Mouse (Mus musculus) embryonic facial prominence, embryonic 10.5 days (tissue): ENCODE measurements around the gene Tbc1d1. TPM values are rescaled to one million over a fixed set of nuclear protein-coding genes. Genes with fewer than 3 reads are reported as not detected.
A peak's percentile ranks its signal among the peaks of the same experiment; 100 is the strongest.

ENCODE experiments used
- DNase-seq: peaks from one replicate; pipeline ENCODE4 v3.0.0-alpha.2; 2017; ENCODE audit warnings: low spot score
- H3K27ac ChIP-seq: fragments of 300-500 bp; sonication (generic); replicated peaks from 2 replicates; pipeline ENCODE4 v1.5.1; 2016; ENCODE audit warnings: mild to moderate bottlenecking
- H3K27me3 ChIP-seq: fragments of 300-500 bp; sonication (generic); replicated peaks from 2 replicates; pipeline ENCODE4 v1.6.1; 2016; ENCODE audit warnings: low read depth, mild to moderate bottlenecking; ENCODE audit not compliant: poor library complexity, severe bottlenecking
- H3K36me3 ChIP-seq: fragments of 300-500 bp; sonication (generic); replicated peaks from 2 replicates; pipeline ENCODE4 v1.6.1; 2016; ENCODE audit warnings: mild to moderate bottlenecking, moderate library complexity
- H3K4me1 ChIP-seq: fragments of 300-500 bp; sonication (generic); 2 replicates; pipeline ENCODE4 v1.6.1; 2016
- H3K4me3 ChIP-seq: fragments of 300-500 bp; sonication (generic); 2 replicates; pipeline ENCODE4 v1.5.1; 2016; ENCODE audit warnings: mild to moderate bottlenecking, moderate library complexity
- H3K9me3 ChIP-seq: fragments of 300-500 bp; sonication (generic); 2 replicates; pipeline ENCODE4 v1.6.1; 2016; ENCODE audit warnings: mild to moderate bottlenecking
- WGBS: fragments of 180-500 bp; shearing (Covaris S2); methylation state at CpG from one replicate; pipeline ENCODE4 v1.1.7; 2016; 5-methylcytosine and 5-hydroxymethylcytosine counted together
- polyA plus RNA-seq: library from polyadenylated mRNA; unstranded; fragments of >200 nt; fragmentation: Nextera tagmentation; extraction: Ambion mirVana; gene quantifications from 2 replicates; pipeline ENCODE4 v1.2.1, GENCODE M21; 2016

Tbc1d1 gene
- polyA plus RNA-seq, 1 experiment from 2014 or later = 32.9 TPM

DNA sequence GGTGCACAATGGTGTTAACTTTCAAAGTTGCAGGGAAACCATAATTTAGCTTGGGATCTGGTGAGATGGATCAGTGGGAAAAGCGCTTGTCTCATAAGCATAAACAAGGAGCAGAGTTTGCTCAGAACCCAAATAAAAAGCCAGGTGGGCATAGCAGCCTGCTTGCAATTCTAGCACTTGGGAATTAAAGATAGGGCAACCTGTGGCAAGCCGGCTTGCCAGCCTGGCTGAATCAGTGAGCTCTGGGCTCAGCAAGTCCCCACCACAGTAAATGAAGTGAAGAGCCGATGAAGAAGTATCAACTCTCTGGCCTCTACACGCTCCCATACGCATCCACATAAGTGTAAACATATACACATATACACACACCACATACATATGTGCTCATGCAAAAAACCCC is 59.7 kb downstream of the Tbc1d1 start:
- no peak overlapping the region for H3K27ac ChIP-seq
- H3K9me3 ChIP-seq = no peaks in the 10 kb centered on the region
- WGBS = 95% methylated on average over 5 of the region's 5 CpGs

DNA sequence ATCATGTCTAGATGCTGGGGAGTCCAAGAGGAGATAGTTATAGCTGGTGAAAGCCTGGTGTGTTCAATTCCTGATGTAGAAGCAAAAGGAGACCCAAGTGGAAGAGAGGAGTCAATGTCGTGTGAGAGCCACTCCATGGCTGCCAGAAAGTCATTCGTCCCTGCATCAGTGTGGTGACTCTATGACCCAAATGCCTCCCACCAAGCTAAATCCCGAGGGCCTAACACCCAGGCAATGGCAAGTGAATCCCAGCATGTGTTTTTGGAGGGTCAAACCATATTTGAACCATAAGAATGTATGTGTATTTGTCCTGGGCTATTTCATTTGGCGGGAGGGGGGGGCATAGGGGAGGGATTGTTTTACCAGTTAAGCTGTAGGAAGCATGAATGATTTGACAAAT is 60.2 kb downstream of the Tbc1d1 start:
- no peak for DNase-seq
- H3K9me3 ChIP-seq = no peaks in the 10 kb centered on the region
- no peak overlapping the region for H3K27ac ChIP-seq
- H3K4me1 ChIP-seq = peaks cover 38% of the 10 kb centered on the region
- no peaks in the 10 kb centered on the region for H3K36me3 ChIP-seq
- no peak overlapping the region for H3K4me3 ChIP-seq
- H3K27me3 ChIP-seq = no peaks in the 10 kb centered on the region
- 87% methylated on average over 4 of the region's 4 CpGs for WGBS

More for the DNA sequence above, 59.7 kb downstream of the Tbc1d1 start:
- Histone ChIP-seq H3K4me3 (no peak overlapping the region), H3K36me3 (no peaks in the 10 kb centered on the region), H3K4me1 (peaks cover 40% of the 10 kb centered on the region), H3K27me3 (no peaks in the 10 kb centered on the region)
- no peak for DNase-seq

DNA sequence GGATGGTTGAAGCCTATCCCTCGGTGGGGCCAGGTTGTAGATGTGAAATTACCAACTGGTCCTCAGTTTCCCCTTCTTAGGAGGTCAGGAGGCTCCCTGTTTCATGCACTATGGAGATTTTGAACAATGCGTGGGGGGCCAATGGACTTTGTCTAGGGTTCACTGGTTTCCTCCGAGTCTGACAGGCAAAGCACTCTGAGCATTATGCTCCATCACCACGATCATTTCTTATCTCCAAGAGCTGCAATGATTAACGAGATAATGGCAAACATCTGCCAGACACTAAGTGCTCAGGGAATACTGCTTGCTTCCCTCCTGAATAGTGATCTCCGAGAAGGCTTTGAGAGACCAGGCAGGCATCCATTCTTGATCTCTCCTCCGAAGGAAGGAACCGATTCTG is 61.2 kb downstream of the Tbc1d1 start:
- Histone ChIP-seq H3K27ac (no peak overlapping the region), H3K4me1 (peaks cover 29% of the 10 kb centered on the region), H3K27me3 (no peaks in the 10 kb centered on the region), H3K4me3 (no peak overlapping the region), H3K9me3 (no peaks in the 10 kb centered on the region), H3K36me3 (no peaks in the 10 kb centered on the region)
- 73% methylated on average over 8 of the region's 8 CpGs for WGBS
- no peak for DNase-seq

DNA sequence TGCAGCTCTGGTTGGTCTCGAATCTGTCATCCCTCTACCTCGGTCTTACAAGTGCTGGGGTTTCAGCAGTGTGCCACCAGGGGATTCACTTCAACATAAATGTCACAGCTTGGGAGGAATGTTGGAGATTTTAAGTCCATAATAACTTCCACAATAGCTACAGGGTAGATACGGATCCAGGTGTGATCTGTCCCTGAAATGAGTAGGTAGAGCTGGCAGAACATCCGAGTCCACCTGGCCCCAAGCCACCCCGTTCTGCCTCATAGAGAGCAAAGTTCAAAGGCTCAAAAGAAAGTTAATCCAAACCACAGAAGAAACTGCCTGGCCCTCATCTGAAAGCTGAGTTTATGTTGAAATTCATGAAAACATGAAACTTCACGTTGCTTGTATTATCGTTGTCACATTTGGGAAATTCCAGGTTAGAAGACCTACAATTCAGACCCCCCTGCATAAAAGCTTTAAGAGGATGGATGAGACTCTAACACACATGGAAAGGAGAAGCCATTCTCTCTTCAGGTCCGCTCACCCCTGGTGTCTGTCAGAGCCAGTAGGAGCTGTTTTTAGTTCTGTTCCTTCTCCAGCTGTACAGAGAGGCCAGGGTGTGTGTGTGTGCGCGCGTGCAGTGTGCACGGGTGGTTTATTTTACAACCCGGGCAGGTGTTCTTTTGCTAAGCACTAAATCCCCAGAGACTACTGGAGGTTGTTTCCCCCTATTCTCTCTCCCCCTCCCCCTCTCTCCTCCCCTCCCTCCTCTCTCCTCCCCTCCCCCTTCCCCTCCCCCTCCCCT is 61.9 kb downstream of the Tbc1d1 start:
- WGBS = 69% methylated on average over 13 of the region's 13 CpGs
- no peak for DNase-seq
- peaks cover 21% of the 10 kb centered on the region for H3K4me1 ChIP-seq
- no peak overlapping the region for H3K27ac ChIP-seq
- no peaks in the 10 kb centered on the region for H3K9me3 ChIP-seq
- H3K27me3 ChIP-seq = no peaks in the 10 kb centered on the region
- no peak overlapping the region for H3K4me3 ChIP-seq
- H3K36me3 ChIP-seq = no peaks in the 10 kb centered on the region

DNA sequence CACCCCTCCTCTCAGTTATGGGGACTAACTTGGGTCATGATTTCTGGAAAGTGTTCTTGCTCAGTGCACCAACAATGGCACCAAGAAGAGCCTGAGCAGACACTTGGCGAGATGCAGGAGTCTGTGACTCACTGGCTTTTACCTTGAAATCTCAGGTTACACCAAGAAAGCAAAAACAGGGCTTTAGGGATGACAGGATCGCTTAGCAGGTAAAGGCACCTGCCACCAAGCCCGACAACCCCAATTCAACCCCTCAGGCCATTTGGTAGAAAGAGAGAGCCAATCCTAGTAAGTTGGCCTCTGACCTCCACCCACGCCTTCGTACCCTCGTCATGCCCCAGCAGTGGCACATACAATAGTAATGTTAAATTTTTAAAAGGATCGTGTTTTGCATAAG is 62.5 kb downstream of the Tbc1d1 start:
- Histone ChIP-seq H3K27ac (no peak overlapping the region), H3K4me3 (no peak overlapping the region), H3K27me3 (no peaks in the 10 kb centered on the region), H3K36me3 (no peaks in the 10 kb centered on the region), H3K9me3 (no peaks in the 10 kb centered on the region), H3K4me1 (peaks cover 20% of the 10 kb centered on the region)
- no peak for DNase-seq
- 65% methylated on average over 7 of the region's 7 CpGs for WGBS

DNA sequence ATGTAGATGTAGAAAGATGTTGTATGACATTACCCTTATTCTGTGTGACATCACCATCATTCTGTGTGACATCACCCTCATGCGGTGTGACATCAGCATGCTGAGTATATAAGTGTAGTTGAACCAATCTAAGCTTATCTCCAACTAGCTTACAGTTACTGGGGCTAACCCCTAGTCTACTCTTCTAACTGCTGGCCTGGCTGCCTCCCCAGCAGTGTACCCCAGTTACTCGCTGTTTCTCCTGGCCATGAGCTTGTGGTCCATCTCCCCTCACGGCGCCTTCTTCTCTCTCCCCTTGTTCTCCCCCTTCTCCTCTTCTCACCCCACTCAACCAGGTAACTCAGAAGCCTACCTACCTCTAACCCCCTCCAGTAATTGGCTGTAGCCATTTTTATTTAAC is 64.7 kb downstream of the Tbc1d1 start:
- Histone ChIP-seq H3K27ac (no peak overlapping the region), H3K4me3 (no peak overlapping the region), H3K4me1 (peaks cover 20% of the 10 kb centered on the region), H3K36me3 (no peaks in the 10 kb centered on the region), H3K27me3 (no peaks in the 10 kb centered on the region), H3K9me3 (no peaks in the 10 kb centered on the region)
- no peak for DNase-seq
- WGBS = 94% methylated on average over 4 of the region's 4 CpGs

DNA sequence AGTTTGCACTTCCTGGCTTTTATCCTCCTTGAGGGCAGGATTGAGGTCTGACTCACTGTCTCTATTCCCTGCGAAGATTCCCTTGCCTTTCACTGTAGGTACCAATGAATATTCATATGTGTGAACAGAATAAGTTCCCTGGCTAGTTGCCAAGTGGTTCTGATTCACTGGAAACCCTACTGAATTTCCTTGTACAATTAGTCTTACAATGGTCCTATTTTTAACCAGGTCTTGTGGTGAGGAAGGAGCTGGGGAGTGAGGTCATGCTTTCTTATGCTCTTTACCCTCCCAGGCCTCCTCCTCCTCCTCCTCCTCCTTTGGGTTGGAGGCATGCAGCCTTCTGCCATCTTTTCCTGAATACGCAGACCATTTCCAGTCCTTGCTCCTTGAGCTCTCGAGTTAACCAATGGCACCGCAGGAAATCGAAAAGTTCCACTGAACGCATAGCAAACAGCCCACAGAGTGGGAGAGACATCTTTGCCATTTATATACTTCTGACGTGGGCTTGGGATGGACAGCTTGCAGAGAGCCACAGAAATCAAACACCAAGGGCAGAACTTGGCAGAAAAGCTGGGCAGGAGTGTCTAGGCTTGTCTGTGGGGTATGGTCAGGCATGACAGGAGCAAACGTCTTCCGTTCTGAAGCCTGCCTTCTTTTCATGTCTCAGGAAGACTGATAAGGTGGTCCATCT is 68.8 kb downstream of the Tbc1d1 start:
- H3K36me3 ChIP-seq = no peaks in the 10 kb centered on the region
- no peak overlapping the region for H3K27ac ChIP-seq
- DNase-seq = no peak
- no peaks in the 10 kb centered on the region for H3K9me3 ChIP-seq
- H3K27me3 ChIP-seq = no peaks in the 10 kb centered on the region
- H3K4me1 ChIP-seq = peaks cover 9% of the 10 kb centered on the region
- 82% methylated on average over 9 of the region's 9 CpGs for WGBS
- no peak overlapping the region for H3K4me3 ChIP-seq

DNA sequence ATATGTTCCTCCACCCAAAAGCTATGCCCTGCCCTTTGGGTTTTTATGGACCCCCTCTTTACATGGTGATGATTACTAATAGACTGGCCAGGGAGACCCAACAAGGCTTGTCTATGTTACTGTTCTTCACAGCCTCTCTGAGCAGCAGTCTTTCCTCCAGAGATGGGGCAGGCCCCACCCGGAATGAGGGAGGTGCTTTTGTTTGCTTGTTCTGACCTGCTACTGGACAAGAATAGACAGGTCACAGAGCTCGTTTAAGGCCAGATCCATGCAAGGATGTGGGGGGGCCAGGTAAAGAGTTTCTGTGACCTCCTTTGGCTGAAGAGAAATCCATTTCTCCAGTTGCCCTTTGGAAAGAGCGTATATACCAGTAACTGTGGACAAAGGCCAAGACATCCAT is 72.1 kb downstream of the Tbc1d1 start:
- Histone ChIP-seq H3K27me3 (no peaks in the 10 kb centered on the region), H3K4me3 (no peak overlapping the region), H3K27ac (no peak overlapping the region), H3K9me3 (no peaks in the 10 kb centered on the region), H3K4me1 (peaks cover 20% of the 10 kb centered on the region), H3K36me3 (no peaks in the 10 kb centered on the region)
- 83% methylated on average over 3 of the region's 3 CpGs for WGBS
- no peak for DNase-seq

DNA sequence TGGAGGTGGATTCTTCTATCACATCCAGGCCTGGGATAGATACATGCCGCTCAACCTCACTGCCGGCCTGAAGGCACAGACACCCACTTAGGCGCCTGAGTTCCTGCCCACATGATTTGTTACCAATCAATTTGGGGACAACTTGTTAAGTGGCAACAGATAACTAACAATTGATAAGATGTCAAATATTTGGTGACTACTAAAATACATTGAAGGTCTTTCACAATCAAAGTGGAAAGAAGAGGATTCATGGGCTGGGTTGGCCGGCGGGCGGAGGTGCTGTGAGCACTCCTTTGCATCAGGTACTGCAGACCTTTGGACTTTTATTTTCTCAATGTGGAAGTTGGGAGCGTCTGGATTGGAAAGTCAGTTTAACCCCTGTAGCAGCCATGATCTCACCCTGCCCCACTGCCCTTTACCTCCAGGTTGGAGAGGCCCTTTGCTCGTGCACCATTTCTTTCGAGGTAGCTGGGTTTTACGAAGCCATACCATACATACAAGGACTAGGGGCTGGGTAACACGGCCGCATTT is 73.3 kb downstream of the Tbc1d1 start:
- no peaks in the 10 kb centered on the region for H3K27me3 ChIP-seq
- peak overlapping the region; percentile 84 for H3K4me3 ChIP-seq
- WGBS = 47% methylated on average over 12 of the region's 12 CpGs
- peaks cover 26% of the 10 kb centered on the region for H3K4me1 ChIP-seq
- DNase-seq = no peak
- no peaks in the 10 kb centered on the region for H3K36me3 ChIP-seq
- H3K9me3 ChIP-seq = no peaks in the 10 kb centered on the region
- H3K27ac ChIP-seq = peak overlapping the region; percentile 94

DNA sequence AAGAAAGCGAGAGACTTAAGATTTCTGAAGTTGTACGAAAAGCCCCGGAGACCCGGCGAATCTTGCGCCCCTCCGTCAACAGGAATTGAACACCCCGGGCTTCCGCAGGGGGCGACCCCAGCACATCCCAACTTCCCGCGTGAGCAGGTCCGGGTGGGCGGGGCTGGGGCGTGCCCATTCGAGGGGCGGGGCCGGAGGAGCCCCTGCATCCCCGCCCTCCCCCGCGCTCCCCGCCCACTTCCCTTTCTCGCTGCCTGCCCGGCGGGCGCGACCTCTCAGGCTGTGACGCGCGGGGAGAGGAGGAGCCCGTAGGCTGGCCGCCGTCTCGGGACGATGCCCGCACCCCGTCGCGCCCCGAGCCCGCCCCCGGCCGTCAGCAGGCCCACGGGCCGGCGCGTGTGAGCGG is 74.0 kb downstream of the Tbc1d1 start:
- Histone ChIP-seq H3K9me3 (no peaks in the 10 kb centered on the region), H3K27ac (peak overlapping the region; percentile 94), H3K36me3 (no peaks in the 10 kb centered on the region), H3K4me3 (peak overlapping the region; percentile 84), H3K4me1 (peaks cover 33% of the 10 kb centered on the region), H3K27me3 (no peaks in the 10 kb centered on the region)
- WGBS = under 1% methylated on average over 42 of the region's 48 CpGs
- DNase-seq = peak; percentile 99

DNA sequence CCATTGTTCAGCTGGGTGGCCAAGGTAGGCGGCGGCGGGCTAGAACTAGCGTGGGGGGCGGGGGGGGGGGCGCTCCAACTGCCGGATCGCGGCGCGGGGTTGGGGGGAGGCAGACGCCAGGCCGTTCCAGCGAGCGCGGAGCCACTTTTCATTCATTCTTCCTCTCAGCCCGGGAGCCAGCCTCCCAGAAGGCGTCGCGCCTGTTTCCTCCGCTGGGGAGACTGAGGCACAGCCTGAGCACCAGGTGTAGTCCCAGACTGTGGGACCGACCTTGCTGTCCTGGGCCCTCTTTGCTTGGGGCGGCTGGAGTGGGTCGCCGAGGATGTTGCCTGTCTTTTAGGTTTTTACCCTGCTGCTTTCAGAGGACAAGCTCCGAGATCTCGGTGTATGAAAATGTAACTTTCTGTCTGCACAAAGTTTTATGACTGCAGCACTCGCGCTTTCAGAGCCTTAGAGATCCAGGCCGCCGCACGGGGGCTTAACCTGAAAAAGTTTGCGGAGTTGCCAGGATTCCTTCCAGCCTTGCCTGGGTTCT is 74.5 kb downstream of the Tbc1d1 start:
- peak; percentile 55 for DNase-seq
- peak overlapping the region; percentile 84 for H3K4me3 ChIP-seq
- 1% methylated on average over 33 of the region's 33 CpGs for WGBS
- no peaks in the 10 kb centered on the region for H3K27me3 ChIP-seq
- no peaks in the 10 kb centered on the region for H3K36me3 ChIP-seq
- peak overlapping the region; percentile 94 for H3K27ac ChIP-seq
- H3K4me1 ChIP-seq = peaks cover 37% of the 10 kb centered on the region
- H3K9me3 ChIP-seq = no peaks in the 10 kb centered on the region

DNA sequence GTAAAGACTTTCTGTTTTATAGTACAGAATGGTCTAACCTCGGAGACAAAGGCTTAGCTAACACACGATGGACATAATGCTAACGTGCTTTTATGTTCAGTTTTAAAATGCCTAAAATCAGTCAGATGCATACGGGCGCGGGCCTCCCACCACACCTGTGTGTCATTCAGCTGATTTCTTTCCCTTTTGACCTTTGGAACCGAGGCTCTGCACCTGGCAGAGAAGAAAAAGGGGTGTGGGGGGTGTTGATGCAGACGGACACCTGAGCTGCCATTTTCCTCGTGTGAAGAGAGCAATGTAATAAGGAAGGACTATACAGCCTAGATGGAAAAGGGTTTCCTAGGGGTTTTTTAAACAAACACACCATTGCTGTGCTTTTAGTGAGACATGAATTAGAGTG is 76.8 kb downstream of the Tbc1d1 start:
- peaks cover 48% of the 10 kb centered on the region for H3K4me1 ChIP-seq
- DNase-seq = no peak
- 76% methylated on average over 9 of the region's 9 CpGs for WGBS
- H3K27ac ChIP-seq = no peak overlapping the region
- no peaks in the 10 kb centered on the region for H3K36me3 ChIP-seq
- no peaks in the 10 kb centered on the region for H3K9me3 ChIP-seq
- no peaks in the 10 kb centered on the region for H3K27me3 ChIP-seq
- no peak overlapping the region for H3K4me3 ChIP-seq
